Mouse (Mus musculus) lung, postnatal 25 days (tissue): ENCODE measurements around the gene Olfr1431.
"Not testable (repeated sequence)": the region's sequence is repeated elsewhere in the genome, so short reads cannot be mapped to it uniquely, and the experiment has no call there.

ENCODE experiments used
- DNase-seq: peaks from one replicate; pipeline ENCODE4 v3.0.0; 2022; ENCODE audit warnings: low spot score

The Olfr1431 gene

DNA sequence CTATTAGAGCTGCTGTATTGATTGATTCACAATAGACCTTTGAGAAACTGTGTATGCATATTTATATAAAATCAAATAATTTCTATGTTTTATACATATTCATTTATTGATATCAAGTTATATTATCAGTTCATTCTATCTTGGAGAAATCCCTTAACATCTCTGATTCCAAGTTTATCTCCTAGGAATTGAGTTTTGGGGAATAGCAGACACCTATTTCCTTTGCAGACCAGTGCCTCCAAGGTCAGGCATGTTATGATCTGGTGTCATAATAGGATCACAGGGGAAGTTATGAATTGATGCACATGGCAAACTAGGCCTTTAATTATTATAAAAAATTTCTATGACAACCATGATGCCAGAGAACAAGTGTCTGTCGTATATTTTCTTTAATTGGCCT, at the start of gene Olfr1431:
Olfr1431 (plus strand) TSS at position 301 of the 400 bp plus-strand sequence.
- DNase-seq, result no peak

- not testable (repeated sequence) for DNase-seq
Measured at GRCm38 (mm10) chr19:12170062-12170599, 30.3 kb upstream of the Olfr1431 start, which contains the start of gene Olfr1555-ps1. TSS of gene Olfr1555-ps1 (minus strand) at chr19:12170112.

GRCm38 (mm10) chr19:12175431-12175830, 25.0 kb upstream of the Olfr1431 start:
- not testable (repeated sequence) for DNase-seq

- DNase-seq, result not testable (repeated sequence)
Measured at GRCm38 (mm10) chr19:12199076-12199475, 1.4 kb upstream of the Olfr1431 start.

GRCm38 (mm10) chr19:12232496-12232895, 32.1 kb downstream of the Olfr1431 start, which contains the start of gene Olfr1432:
TSS of gene Olfr1432 (minus strand) at chr19:12232596.
- not testable (repeated sequence) for DNase-seq

- no peak for DNase-seq
Measured at GRCm38 (mm10) chr19:12241559-12241958, 41.1 kb downstream of the Olfr1431 start, which contains the start of gene Olfr262. TSS of gene Olfr262 (minus strand) at chr19:12241659.

DNA sequence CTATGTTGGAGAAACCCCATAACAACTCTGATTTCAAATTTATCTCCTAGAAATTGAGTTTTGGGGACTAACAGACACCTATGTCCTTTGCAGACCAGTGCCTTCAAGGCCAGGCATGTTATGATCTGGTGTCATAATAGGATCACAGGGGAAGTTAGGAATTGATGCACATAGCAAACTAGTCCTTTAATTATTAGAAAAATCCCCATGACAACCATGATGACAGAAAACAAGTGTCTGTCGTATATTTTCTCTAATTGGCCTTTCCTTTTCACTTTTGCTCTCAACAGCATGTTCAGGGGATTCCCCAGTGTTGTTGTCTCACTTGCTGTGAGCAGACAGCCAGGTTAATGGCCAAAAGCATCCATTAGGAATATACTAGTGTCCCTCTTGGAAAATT, 60.3 kb downstream of the Olfr1431 start, which contains the start of gene Olfr235:
Olfr235 (plus strand) TSS at position 301 of the 400 bp plus-strand sequence.
- no peak for DNase-seq
